In the genomic region with DNA sequence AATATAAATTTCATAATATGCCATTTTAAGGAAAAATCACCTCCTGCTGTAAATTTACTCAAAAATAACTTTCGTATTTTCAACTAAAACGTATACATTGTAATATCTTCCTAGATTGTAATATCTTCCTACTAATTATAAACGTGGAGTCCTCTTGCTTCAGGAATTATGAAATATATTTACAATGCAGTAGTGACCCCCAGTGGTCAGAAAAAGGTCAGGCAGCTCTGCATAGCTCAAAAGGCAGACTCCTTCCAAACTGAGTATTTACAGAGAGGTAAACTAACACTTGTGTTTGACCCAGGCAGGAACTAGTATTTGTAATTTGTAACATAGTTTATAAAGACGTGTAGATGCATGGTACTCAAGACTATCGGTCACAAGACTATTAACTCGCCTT, we compare ENCODE assay signal across 9 mouse cellular contexts. TPM values are rescaled to one million over a fixed set of nuclear protein-coding genes. Genes with fewer than 3 reads are reported as not detected.
DNase-seq lines count a peak whose midpoint lies in the region; ATAC-seq and TF ChIP-seq lines count a peak whose summit lies in the region.
"Had no signal": no experiment of that assay in that cellular context is flagged by ENCODE, and none has a peak within 500 bp of the region (broad histone marks: within the 10 kb centered on the region; RNA-seq: fewer than 3 reads in every experiment).

No protein-coding gene starts in this region.

- ATAC-seq in cerebellum, adult (ENCODE audit: insufficient number of reproducible peaks, low FRiP score, low TSS enrichment), result peak; percentile 49; the same call in 1 of the 2 replicates
- ATAC-seq in forebrain, postnatal 0 days, result peak; percentile 77
- ATAC-seq in midbrain, embryonic 13.5 days, result 0 out of 2 replicates have a peak, but pooled peaks have one; percentile 34

- H3K4me2 ChIP-seq in forebrain, postnatal 0 days (ENCODE audit: low read depth), result no peak overlapping the region
- no peak overlapping the region for H3K4me2 ChIP-seq in midbrain, embryonic 13.5 days (replicated peaks)
- H3K4me2 ChIP-seq: limb, embryonic 15.5 days had no signal

- TF ChIP-seq CTCF in forebrain, postnatal 0 days (IDR thresholded peaks at IDR 0.05; ENCODE audit: low read depth), result peak; percentile 77
- peak; percentile 98 for TF ChIP-seq CTCF in layer of hippocampus, adult 2 months (conservative IDR thresholded peaks at IDR 0.05)

- DNase-seq in heart, adult 8-10 months (ENCODE audit: low spot score), result peak; percentile 73
- no peak for DNase-seq in heart, postnatal 25 days (ENCODE audit: low spot score)
- peak; percentile 21 for DNase-seq in CD4-positive helper T cell, adult 2 months (ENCODE audit: low read depth, low spot score)
- peak; percentile 81 for DNase-seq in forebrain, postnatal 0 days
- peak; percentile 57 to 75 for DNase-seq in layer of hippocampus, adult 2 months (ENCODE audit: low spot score in 2 of 2)
- DNase-seq in thymus, postnatal 4 days, result peak; percentile 52

- H3K4me1 ChIP-seq in forebrain, postnatal 0 days (ENCODE audit: insufficient read depth), result no peaks in the 10 kb centered on the region
- peaks cover 13% of the 10 kb centered on the region for H3K4me1 ChIP-seq in midbrain, embryonic 13.5 days (replicated peaks)

- no peaks in the 10 kb centered on the region for H3K9me3 ChIP-seq in forebrain, postnatal 0 days (ENCODE audit: low read length)
- no peaks in the 10 kb centered on the region for H3K9me3 ChIP-seq in midbrain, embryonic 13.5 days
- H3K9me3 ChIP-seq: limb, embryonic 15.5 days had no signal

- H3K36me3 ChIP-seq in forebrain, postnatal 0 days (ENCODE audit: insufficient read depth), result no peaks in the 10 kb centered on the region
- H3K36me3 ChIP-seq in midbrain, embryonic 13.5 days, result no peaks in the 10 kb centered on the region
- H3K36me3 ChIP-seq: limb, embryonic 15.5 days had no signal

- H3K27ac ChIP-seq in forebrain, postnatal 0 days (ENCODE audit: low read depth, low read length), result no peak overlapping the region
- no peak overlapping the region for H3K27ac ChIP-seq in layer of hippocampus, adult 2 months
- no peak overlapping the region for H3K27ac ChIP-seq in midbrain, embryonic 13.5 days
- H3K27ac ChIP-seq: limb, embryonic 15.5 days had no signal

- intact Hi-C loops in heart, postnatal 25 days (cut with DNase I), result loop anchor here (1.0 kb wide), 1 partner anchor 594 kb away; no protein-coding TSS in a partner anchor

- 42% methylated on average over 6 of the region's 6 CpGs for WGBS in forebrain, postnatal 0 days
- 41% methylated on average over 6 of the region's 6 CpGs for WGBS in midbrain, embryonic 13.5 days

- H3K27me3 ChIP-seq in forebrain, postnatal 0 days (ENCODE audit: insufficient read depth, low read length), result no peaks in the 10 kb centered on the region
- H3K27me3 ChIP-seq in midbrain, embryonic 13.5 days, result no peaks in the 10 kb centered on the region
- H3K27me3 ChIP-seq: limb, embryonic 15.5 days had no signal

- H3K4me3 ChIP-seq in forebrain, postnatal 0 days (ENCODE audit: low read depth, low read length), result no peak overlapping the region
- no peak overlapping the region for H3K4me3 ChIP-seq in layer of hippocampus, adult 2 months
- H3K4me3 ChIP-seq in midbrain, embryonic 13.5 days (replicated peaks), result no peak overlapping the region
- H3K4me3 ChIP-seq: limb, embryonic 15.5 days had no signal

- H3K9ac ChIP-seq in forebrain, postnatal 0 days, result no peak overlapping the region
- no peak overlapping the region for H3K9ac ChIP-seq in midbrain, embryonic 13.5 days (replicated peaks)
- H3K9ac ChIP-seq: limb, embryonic 15.5 days had no signal

RNA-seq across cellular contexts. Expression of a gene that starts 37.2 kb away (rescaled TPM):
- total RNA-seq in heart, adult 8-10 months (2022), result 1 to 10 TPM; 4.9 to 5.9 (median 5.5) TPM
- 1 to 10 TPM; 6.3 to 7.4 TPM for total RNA-seq in heart, postnatal 25 days (2021)
- total RNA-seq in forebrain, postnatal 0 days (2014; rRNA removed), result 49.6 and 62.6 TPM in 2 replicates
- 3.2 and 4.3 TPM in 2 replicates for polyA plus RNA-seq in forebrain, postnatal 0 days (2015; fragmentation: Nextera tagmentation; extraction: Ambion mirVana)
- 10 to 100 TPM; 29.4 to 34.5 TPM for total RNA-seq in layer of hippocampus, adult 2 months (2021)
- polyA plus RNA-seq in midbrain, embryonic 13.5 days (2015; fragmentation: Nextera tagmentation; extraction: Ambion mirVana), result 6.9 and 7.2 TPM in 2 replicates
